Mouse (Mus musculus): Measurements from ENCODE around the gene Bicd2. TPM values are rescaled to one million over a fixed set of nuclear protein-coding genes. Genes with fewer than 3 reads are reported as not detected.

The Bicd2 gene
- polyA plus RNA-seq, 1 experiment from 2014 or later = 45.2 TPM

DNA sequence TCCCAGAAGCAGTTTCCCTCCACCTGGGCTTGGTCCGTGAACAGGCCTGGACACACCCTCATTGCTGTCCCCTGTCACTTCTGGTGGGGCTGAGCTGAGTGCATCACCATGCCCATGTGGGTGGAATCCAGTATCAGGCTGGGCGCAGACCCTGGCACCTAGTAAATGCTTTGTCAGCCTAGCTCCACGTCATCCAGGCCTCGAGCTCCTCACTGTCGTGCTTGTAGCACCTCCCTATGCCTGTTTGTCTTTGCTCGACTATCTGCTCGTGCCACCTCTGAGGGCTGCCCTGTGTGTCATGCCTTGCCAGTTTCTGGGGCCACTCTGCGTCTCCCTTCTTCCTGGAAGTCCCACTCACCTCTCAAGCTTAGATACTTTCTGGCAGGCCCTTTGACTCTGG lies 3.2 kb downstream of the Bicd2 start:
- no peak for TF ChIP-seq CTCF (IDR thresholded peaks at IDR 0.05)
- ChIA-PET POLR2A (interaction anchor here (0.7 to 1.5 kb wide), 2 partner anchors 10 to 17 kb away, joined by 3 to 4 read pairs; no protein-coding TSS in a partner anchor), CTCF (no interaction called here)
- DNase-seq (ENCODE audit: low read depth, low spot score) (no peak), ATAC-seq (no peak)
- in situ Hi-C loops (cut with MboI; ENCODE audit: low pct_unique_long_range_greater_than_20kb) = no loop called here
- H3K27me3 ChIP-seq = no peaks in the 10 kb centered on the region

- no peak for TF ChIP-seq CTCF (IDR thresholded peaks at IDR 0.05)
- peak; percentile 41 for DNase-seq (ENCODE audit: low read depth, low spot score)
- no peaks in the 10 kb centered on the region for H3K27me3 ChIP-seq
- POLR2A ChIA-PET = interaction anchor here (1.5 kb wide), 1 partner anchor 16 kb away, joined by 4 read pairs; no protein-coding TSS in a partner anchor
- ATAC-seq = peak; percentile 86
- CTCF ChIA-PET = no interaction called here
- in situ Hi-C loops (cut with MboI; ENCODE audit: low pct_unique_long_range_greater_than_20kb) = no loop called here
These were observed 4.1 kb downstream of the Bicd2 start for GRCm38 (mm10) chr13:49345476-49345875.

DNA sequence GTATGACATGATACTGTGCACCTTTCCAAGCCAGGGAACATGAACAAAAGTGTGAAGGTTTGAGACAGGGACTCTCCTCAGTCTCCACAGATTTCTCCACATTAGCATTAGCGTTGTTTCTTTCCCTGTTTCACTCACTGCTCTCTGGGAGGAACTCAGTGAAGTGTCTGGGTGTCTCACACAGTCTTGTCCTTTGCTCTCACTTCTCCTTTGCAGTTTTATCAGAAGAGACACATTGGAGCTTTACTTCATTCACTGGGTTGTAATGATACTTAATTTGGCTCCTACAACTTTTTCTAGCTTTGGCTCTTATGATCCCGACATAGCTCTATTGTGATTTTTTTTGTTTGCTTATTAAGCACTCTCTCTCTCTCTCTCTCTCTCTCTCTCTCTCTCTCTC lies 7.1 kb downstream of the Bicd2 start:
- H3K27me3 ChIP-seq = no peaks in the 10 kb centered on the region
- DNase-seq (ENCODE audit: low read depth, low spot score) (no peak), ATAC-seq (no peak)
- CTCF ChIA-PET = interaction anchor here (1.3 kb wide), 1 partner anchor 32 kb away, joined by 3 read pairs; no protein-coding TSS in a partner anchor
- no peak for TF ChIP-seq CTCF (IDR thresholded peaks at IDR 0.05)
- in situ Hi-C loops (cut with MboI; ENCODE audit: low pct_unique_long_range_greater_than_20kb) = no loop called here
- POLR2A ChIA-PET = interaction anchor here (0.7 kb wide), 1 partner anchor 653 kb away, joined by 8 read pairs; no protein-coding TSS in a partner anchor

DNA sequence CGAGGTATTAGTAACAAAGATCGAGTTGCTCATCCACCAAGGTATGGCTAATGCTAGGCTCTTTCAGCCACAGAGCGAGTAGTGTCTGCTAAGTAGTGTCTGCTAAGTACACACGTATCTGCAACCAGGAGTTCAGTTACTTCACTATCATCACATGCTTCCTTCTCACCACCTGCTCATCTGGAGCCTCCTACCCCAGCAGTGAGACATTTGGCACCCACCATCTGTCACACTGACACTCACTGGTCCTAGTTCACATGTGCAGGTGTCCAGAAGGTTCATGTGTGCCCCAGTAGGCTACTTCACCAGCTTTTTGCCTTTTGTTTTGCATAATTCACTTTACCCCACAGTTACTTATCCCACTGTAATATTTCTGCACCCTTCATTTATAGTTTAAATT lies 8.0 kb downstream of the Bicd2 start:
- no peak for ATAC-seq
- H3K27me3 ChIP-seq = no peaks in the 10 kb centered on the region
- ChIA-PET CTCF (interaction anchor here (1.3 kb wide), 1 partner anchor 31 kb away, joined by 3 read pairs; no protein-coding TSS in a partner anchor), POLR2A (no interaction called here)
- no peak for DNase-seq (ENCODE audit: low read depth, low spot score)
- in situ Hi-C loops (cut with MboI; ENCODE audit: low pct_unique_long_range_greater_than_20kb) = no loop called here
- no peak for TF ChIP-seq CTCF (IDR thresholded peaks at IDR 0.05)

DNA sequence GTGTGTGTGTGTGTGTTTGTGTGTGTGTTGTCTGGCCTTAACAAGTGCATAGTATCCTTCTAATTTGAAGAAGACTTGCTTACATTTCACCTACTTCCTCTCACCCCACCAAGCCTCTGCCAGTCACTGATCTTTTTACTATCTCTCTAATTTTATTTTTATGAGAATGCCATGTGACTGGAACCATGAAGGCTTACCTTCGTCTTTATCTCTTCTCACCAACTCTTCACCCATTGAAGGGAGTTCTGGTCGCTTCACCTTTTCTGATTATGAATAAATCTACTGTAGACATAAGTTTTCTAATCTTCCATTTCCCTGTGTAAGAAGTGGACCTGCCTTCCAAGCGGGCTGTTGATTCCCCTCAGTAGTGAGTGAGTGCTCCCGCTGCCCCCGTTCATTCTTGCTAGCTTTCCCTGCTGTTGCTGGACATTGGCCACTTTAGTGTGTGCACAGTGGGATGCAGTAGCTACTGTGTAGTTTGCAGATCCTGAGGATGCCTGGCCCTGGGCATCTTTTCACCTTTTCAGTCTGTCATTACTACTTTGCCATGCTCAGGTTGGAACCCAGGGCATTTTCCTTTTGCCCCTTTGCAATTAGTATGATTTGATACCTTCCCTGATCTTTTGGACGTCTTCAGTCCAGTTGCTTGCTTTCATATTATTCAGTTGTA lies 8.6 kb downstream of the Bicd2 start:
- in situ Hi-C loops (cut with MboI; ENCODE audit: low pct_unique_long_range_greater_than_20kb) = no loop called here
- CTCF ChIA-PET = no interaction called here

GRCm38 (mm10) chr13:49352581-49353159 lies 11.3 kb downstream of the Bicd2 start:
- in situ Hi-C loops (cut with MboI; ENCODE audit: low pct_unique_long_range_greater_than_20kb) = no loop called here
- ChIA-PET CTCF (interaction anchor here (3.1 kb wide), 1 partner anchor 9 kb away, joined by 9 read pairs; no protein-coding TSS in a partner anchor), POLR2A (interaction anchor here (1.0 kb wide), 1 partner anchor 12 kb away, joined by 3 read pairs; no protein-coding TSS in a partner anchor)
- ATAC-seq (peak; percentile 44), DNase-seq (ENCODE audit: low read depth, low spot score) (peak; percentile 35)
- no peak for TF ChIP-seq CTCF (IDR thresholded peaks at IDR 0.05)
- no peaks in the 10 kb centered on the region for H3K27me3 ChIP-seq

More for the DNA sequence above, 8.6 kb downstream of the Bicd2 start:
- DNase-seq (ENCODE audit: low read depth, low spot score) = no peak
- POLR2A ChIA-PET = no interaction called here
- ATAC-seq = no peak
- no peaks in the 10 kb centered on the region for H3K27me3 ChIP-seq
- TF ChIP-seq CTCF (IDR thresholded peaks at IDR 0.05) = no peak

- no peaks in the 10 kb centered on the region for H3K27me3 ChIP-seq
- no peak for DNase-seq (ENCODE audit: low read depth, low spot score)
- TF ChIP-seq CTCF (IDR thresholded peaks at IDR 0.05) = no peak
- POLR2A ChIA-PET = interaction anchor here (1.0 to 1.1 kb wide), 2 partner anchors 9 to 11 kb away, joined by 3 read pairs; no protein-coding TSS in a partner anchor
- ATAC-seq = no peak
- in situ Hi-C loops (cut with MboI; ENCODE audit: low pct_unique_long_range_greater_than_20kb) = no loop called here
- CTCF ChIA-PET = interaction anchor here (0.9 to 3.1 kb wide), 3 partner anchors 8 to 15 kb away, joined by 3 to 9 read pairs (median 3); no protein-coding TSS in a partner anchor
These were observed 12.0 kb downstream of the Bicd2 start for GRCm38 (mm10) chr13:49353422-49353821.

- in situ Hi-C loops (cut with MboI; ENCODE audit: low pct_unique_long_range_greater_than_20kb) = no loop called here
- no peak for ATAC-seq
- no peak for DNase-seq (ENCODE audit: low read depth, low spot score)
- H3K27me3 ChIP-seq = no peaks in the 10 kb centered on the region
- ChIA-PET POLR2A (interaction anchor here (1.1 kb wide), 1 partner anchor 9 kb away, joined by 3 read pairs; no protein-coding TSS in a partner anchor), CTCF (interaction anchor here (0.9 to 3.1 kb wide), 5 partner anchors 8 to 27 kb away, joined by 3 to 10 read pairs (median 3); no protein-coding TSS in a partner anchor)
- no peak for TF ChIP-seq CTCF (IDR thresholded peaks at IDR 0.05)
These were observed 12.7 kb downstream of the Bicd2 start for GRCm38 (mm10) chr13:49353991-49354507.

DNA sequence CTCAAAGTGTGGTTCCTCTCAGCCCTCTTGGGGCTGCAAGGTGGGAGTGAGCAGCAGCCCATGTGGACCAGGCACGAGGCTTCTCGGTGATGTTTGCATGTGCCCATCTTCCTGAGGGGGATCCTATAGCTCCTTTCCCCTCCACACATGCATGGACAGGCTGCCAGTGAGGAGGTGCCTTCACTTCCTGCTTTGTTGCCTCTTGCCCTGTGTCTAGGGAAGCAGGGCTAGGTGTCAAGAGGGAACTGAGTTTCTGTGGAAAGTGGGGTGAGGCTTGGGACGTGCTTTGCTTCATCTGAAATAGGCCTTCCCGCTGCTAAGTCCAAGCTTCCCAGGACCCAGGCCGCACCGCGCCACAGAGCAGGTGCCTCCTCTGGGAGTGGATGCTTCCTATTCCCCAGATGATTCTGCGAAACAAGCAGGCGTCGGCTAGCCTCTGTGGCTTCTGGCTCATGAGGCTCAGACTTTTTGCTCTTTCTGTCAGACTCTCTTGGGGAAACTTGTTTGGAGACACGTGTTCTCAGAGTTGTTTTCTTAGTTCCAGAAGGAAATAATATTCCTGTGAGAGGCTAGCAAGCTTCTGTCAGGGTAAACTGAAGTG lies 14.2 kb downstream of the Bicd2 start:
- in situ Hi-C loops (cut with MboI; ENCODE audit: low pct_unique_long_range_greater_than_20kb) = no loop called here
- ChIA-PET CTCF (interaction anchor here (1.2 to 2.6 kb wide), 3 partner anchors 14 to 26 kb away, joined by 3 to 10 read pairs (median 8); no protein-coding TSS in a partner anchor), POLR2A (no interaction called here)
- TF ChIP-seq CTCF (IDR thresholded peaks at IDR 0.05) = no peak
- ATAC-seq (no peak), DNase-seq (ENCODE audit: low read depth, low spot score) (no peak)
- H3K27me3 ChIP-seq = no peaks in the 10 kb centered on the region

- H3K27me3 ChIP-seq = no peaks in the 10 kb centered on the region
- ChIA-PET POLR2A (no interaction called here), CTCF (interaction anchor here (1.7 to 2.6 kb wide), 3 partner anchors 13 to 67 kb away, joined by 3 to 10 read pairs (median 8); no protein-coding TSS in a partner anchor)
- no peak for TF ChIP-seq CTCF (IDR thresholded peaks at IDR 0.05)
- DNase-seq (ENCODE audit: low read depth, low spot score) (no peak), ATAC-seq (no peak)
- in situ Hi-C loops (cut with MboI; ENCODE audit: low pct_unique_long_range_greater_than_20kb) = no loop called here
These were observed 14.7 kb downstream of the Bicd2 start for GRCm38 (mm10) chr13:49356090-49356489.
